Mouse (Mus musculus) kidney, adult 2 months (tissue): ENCODE results near the gene Kat2b. TPM values are rescaled to one million over a fixed set of nuclear protein-coding genes. Genes with fewer than 3 reads are reported as not detected.
A peak's percentile ranks its signal among the peaks of the same experiment; 100 is the strongest.

Experiments
- DNase-seq: peaks from one replicate; pipeline ENCODE4 v3.0.0; 2021
- H3K27ac ChIP-seq: fragments of 200-500 bp; 2 replicates; pipeline ENCODE4 v1.5.1; 2012; ENCODE audit warnings: low read depth, low read length, control low read depth, inconsistent platforms; ENCODE audit not compliant: insufficient read depth
- H3K27me3 ChIP-seq: fragments of 200-500 bp; replicated peaks from 2 replicates; pipeline ENCODE4 v1.6.1; 2012; ENCODE audit warnings: mild to moderate bottlenecking, moderate library complexity, low read length, inconsistent platforms; ENCODE audit not compliant: control insufficient read depth, insufficient read depth
- H3K36me3 ChIP-seq: fragments of 200-500 bp; 2 replicates; pipeline ENCODE4 v1.6.1; 2012; ENCODE audit warnings: mild to moderate bottlenecking, moderate library complexity, low read length, inconsistent platforms; ENCODE audit not compliant: control insufficient read depth, insufficient read depth
- H3K4me1 ChIP-seq: fragments of 200-500 bp; 2 replicates; pipeline ENCODE4 v1.6.1; 2011; ENCODE audit warnings: low read length; ENCODE audit not compliant: control insufficient read depth, insufficient read depth
- H3K4me3 ChIP-seq: fragments of 200-500 bp; 2 replicates; pipeline ENCODE4 v1.5.1; 2011; ENCODE audit warnings: mild to moderate bottlenecking, low read depth, low read length, control low read depth; ENCODE audit not compliant: insufficient read depth
- CTCF ChIP-seq: fragments of 200-500 bp; conservative IDR thresholded peaks from 2 replicates; pipeline ENCODE4 v1.5.1; 2011; ENCODE audit warnings: low read depth, mild to moderate bottlenecking, control low read depth, low read length, moderate library complexity, mixed read lengths; ENCODE audit not compliant: insufficient read depth, insufficient read length
- POLR2A ChIP-seq: fragments of 200-500 bp; IDR thresholded peaks from one replicate; pipeline ENCODE4 v1.6.1; 2011; ENCODE audit warnings: low read depth, low read length, control low read depth
- WGBS: fragments of 180-500 bp; shearing (Covaris S2); methylation state at CpG from one replicate; pipeline ENCODE4 v1.1.7; 2018; 5-methylcytosine and 5-hydroxymethylcytosine counted together
- polyA plus RNA-seq: library from polyadenylated mRNA; depleted of rRNA; stranded (reverse); fragments of >200 nt; gene quantifications from 2 replicates; pipeline ENCODE4 v1.2.3, GENCODE M21; 2012

Gene Kat2b
- polyA plus RNA-seq, 1 experiment = 15.5 TPM

GRCm38 (mm10) chr17:53561458-53562029 lies 5.1 kb upstream of the Kat2b start:
- Histone ChIP-seq H3K4me3 (no peak overlapping the region), H3K27me3 (no peaks in the 10 kb centered on the region), H3K27ac (no peak overlapping the region), H3K4me1 (peaks cover 5% of the 10 kb centered on the region; the same call in 1 of the 2 replicates), H3K36me3 (no peaks in the 10 kb centered on the region)
- no peak for DNase-seq
- WGBS = 83% methylated on average over 4 of the region's 4 CpGs
- no peak for TF ChIP-seq CTCF
- TF ChIP-seq POLR2A = no peak

DNA sequence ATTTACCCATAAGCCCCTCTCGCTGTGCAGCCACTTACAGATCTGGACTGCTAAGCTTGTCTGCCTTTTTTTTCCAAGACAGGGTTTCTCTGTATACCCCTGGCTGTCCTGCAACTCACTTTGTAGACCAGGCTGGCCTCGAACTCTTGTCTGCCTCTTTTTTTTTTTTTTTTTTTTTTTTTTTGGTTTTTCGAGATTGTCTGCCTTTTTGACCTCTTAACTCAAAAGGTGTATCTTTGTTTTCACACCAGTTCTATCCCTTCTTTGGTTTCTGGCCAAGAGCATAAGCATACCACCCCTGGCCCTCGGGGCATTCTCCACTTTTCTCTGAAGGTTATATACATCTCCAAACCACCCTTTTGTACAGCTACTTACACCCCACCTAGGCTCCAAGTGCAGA lies 1.8 kb upstream of the Kat2b start:
- peaks cover 15% of the 10 kb centered on the region; the same call in 1 of the 2 replicates for H3K4me1 ChIP-seq
- no peak for DNase-seq
- WGBS = 94% methylated on average over 4 of the region's 4 CpGs
- H3K27me3 ChIP-seq = no peaks in the 10 kb centered on the region
- no peak for TF ChIP-seq CTCF
- no peak overlapping the region for H3K27ac ChIP-seq
- no peak overlapping the region for H3K4me3 ChIP-seq
- H3K36me3 ChIP-seq = no peaks in the 10 kb centered on the region

DNA sequence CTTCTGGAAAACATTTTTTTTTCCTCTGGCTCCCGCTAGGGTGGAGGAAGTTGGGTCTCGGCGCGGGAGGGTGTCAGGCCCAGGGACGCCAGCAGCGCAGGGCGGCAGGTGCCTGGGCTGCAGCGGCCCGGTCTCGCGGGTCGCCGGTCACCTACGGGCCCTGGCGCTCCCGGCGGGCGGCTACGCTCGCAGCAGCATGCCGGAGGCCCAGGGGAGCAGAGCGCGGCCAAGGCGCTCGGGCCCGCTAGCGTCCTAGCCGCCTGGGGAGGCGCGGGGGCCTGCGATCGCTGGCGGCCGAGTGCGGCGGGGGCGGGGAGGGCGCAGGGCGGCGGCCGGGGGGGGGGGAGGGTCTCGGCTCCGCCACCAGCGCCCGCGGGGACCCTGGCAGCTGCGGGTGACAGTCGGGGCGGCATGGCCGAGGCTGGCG lies 271 bp downstream of the Kat2b start:
- H3K4me1 ChIP-seq = peaks cover 15% of the 10 kb centered on the region; the same call in 1 of the 2 replicates
- DNase-seq = peak; percentile 88
- no peaks in the 10 kb centered on the region for H3K36me3 ChIP-seq
- peak overlapping the region; percentile 99 for H3K4me3 ChIP-seq
- no peaks in the 10 kb centered on the region for H3K27me3 ChIP-seq
- peak overlapping the region; percentile 92 for H3K27ac ChIP-seq
- WGBS = 2% methylated on average over 44 of the region's 51 CpGs
- peak; percentile 30; the same call in 1 of the 2 replicates for TF ChIP-seq CTCF
- no peak for TF ChIP-seq POLR2A

DNA sequence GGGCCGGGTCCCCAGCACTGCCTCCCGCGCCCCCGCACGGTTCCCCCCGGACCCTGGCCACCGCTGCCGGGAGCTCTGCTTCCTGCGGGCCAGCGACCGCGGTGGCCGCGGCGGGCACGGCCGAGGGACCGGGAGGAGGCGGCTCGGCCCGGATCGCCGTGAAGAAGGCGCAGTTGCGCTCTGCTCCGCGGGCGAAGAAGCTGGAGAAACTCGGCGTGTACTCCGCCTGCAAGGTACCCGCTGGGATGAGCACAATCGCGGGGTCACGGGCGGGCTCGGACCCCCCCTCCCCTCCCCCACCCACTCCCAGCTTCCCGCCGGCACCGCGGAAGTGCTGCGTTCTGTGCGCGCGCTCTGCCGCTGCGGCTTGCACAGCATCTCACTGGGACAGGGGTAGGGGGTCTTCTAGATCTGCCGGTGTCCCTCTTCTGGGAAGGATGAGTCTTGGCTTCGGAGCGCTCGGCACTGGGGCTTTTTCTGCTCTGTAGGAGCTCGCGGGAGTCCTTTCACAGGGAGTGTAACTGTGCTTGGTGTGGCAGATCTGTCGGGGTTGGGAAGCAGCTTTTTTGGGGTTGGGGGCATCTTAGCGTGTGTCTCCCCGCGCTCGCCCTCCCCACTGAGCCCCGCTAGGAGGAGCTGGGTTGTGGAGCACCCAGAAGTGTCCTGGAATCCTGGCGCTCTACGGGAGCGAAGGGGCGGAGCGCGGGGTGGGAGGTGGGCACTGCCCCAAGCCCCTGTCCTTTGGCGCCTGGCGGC lies 863 bp downstream of the Kat2b start:
- TF ChIP-seq POLR2A (no peak), CTCF (0 out of 2 replicates have a peak, but pooled peaks have one; percentile 7)
- H3K4me1 ChIP-seq = peaks cover 19% of the 10 kb centered on the region
- H3K4me3 ChIP-seq = peak overlapping the region; percentile 99
- no peaks in the 10 kb centered on the region for H3K36me3 ChIP-seq
- peak overlapping the region; percentile 92 for H3K27ac ChIP-seq
- DNase-seq = peak; percentile 57
- H3K27me3 ChIP-seq = no peaks in the 10 kb centered on the region
- WGBS = under 1% methylated on average over 67 of the region's 67 CpGs

- under 1% methylated on average over 15 of the region's 15 CpGs for WGBS
- H3K4me1 ChIP-seq = peaks cover 20% of the 10 kb centered on the region
- no peaks in the 10 kb centered on the region for H3K36me3 ChIP-seq
- TF ChIP-seq CTCF = no peak
- TF ChIP-seq POLR2A = no peak
- H3K4me3 ChIP-seq = peak overlapping the region; percentile 99
- H3K27ac ChIP-seq = peak overlapping the region; percentile 2; the same call in 1 of the 2 replicates
- H3K27me3 ChIP-seq = no peaks in the 10 kb centered on the region
- DNase-seq = peak; percentile 89
Observed at GRCm38 (mm10) chr17:53568118-53568517, 1.5 kb downstream of the Kat2b start.

GRCm38 (mm10) chr17:53568734-53569386 lies 2.2 kb downstream of the Kat2b start:
- Histone ChIP-seq H3K4me1 (peaks cover 23% of the 10 kb centered on the region), H3K36me3 (no peaks in the 10 kb centered on the region), H3K27me3 (no peaks in the 10 kb centered on the region), H3K27ac (peak overlapping the region; percentile 2; the same call in 1 of the 2 replicates), H3K4me3 (peak overlapping the region; percentile 99; the same call in 1 of the 2 replicates)
- DNase-seq = no peak
- TF ChIP-seq CTCF (no peak), POLR2A (no peak)
- WGBS = 55% methylated on average over 8 of the region's 8 CpGs

DNA sequence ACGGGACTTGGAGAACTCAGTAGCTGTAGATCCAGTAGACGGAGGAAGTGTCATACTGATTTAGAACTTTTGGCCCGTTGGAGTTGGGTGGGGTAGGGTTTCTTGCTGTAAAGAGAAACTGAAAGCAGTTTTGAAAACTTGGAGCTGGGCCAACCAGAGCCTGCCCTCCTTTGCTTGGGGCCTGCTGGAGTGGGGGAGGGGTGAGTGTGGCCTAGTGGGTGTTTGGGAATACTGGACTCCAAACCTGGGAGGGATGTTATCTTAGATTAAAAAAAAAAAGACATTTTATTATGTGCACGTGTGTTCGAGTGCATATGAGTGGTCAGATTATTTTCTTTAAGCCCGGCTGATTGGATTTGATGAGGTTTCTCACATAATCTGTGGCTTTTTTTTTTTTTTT lies 3.2 kb downstream of the Kat2b start:
- no peak for TF ChIP-seq POLR2A
- TF ChIP-seq CTCF = no peak
- peak overlapping the region; percentile 14; the same call in 1 of the 2 replicates for H3K4me3 ChIP-seq
- H3K36me3 ChIP-seq = no peaks in the 10 kb centered on the region
- peak; percentile 92 for DNase-seq
- H3K27ac ChIP-seq = peak overlapping the region; percentile 76
- H3K4me1 ChIP-seq = peaks cover 23% of the 10 kb centered on the region
- WGBS = 15% methylated on average over 6 of the region's 6 CpGs
- no peaks in the 10 kb centered on the region for H3K27me3 ChIP-seq
